Mouse (Mus musculus) E14TG2a.4 (cell line): Measurements from ENCODE around the gene Adgrg1.

Source experiments
- CTCF ChIP-seq: conservative IDR thresholded peaks from 2 replicates; pipeline ENCODE4 v1.5.1; 2014; ENCODE audit warnings: low read length
- NANOG ChIP-seq: IDR thresholded peaks from 2 replicates; pipeline ENCODE4 v1.6.1; 2014; ENCODE audit warnings: borderline replicate concordance, low read length, mixed read lengths
- POU5F1 ChIP-seq: IDR thresholded peaks from 2 replicates; pipeline ENCODE4 v1.6.1; 2014; ENCODE audit warnings: low read length, borderline replicate concordance

DNA sequence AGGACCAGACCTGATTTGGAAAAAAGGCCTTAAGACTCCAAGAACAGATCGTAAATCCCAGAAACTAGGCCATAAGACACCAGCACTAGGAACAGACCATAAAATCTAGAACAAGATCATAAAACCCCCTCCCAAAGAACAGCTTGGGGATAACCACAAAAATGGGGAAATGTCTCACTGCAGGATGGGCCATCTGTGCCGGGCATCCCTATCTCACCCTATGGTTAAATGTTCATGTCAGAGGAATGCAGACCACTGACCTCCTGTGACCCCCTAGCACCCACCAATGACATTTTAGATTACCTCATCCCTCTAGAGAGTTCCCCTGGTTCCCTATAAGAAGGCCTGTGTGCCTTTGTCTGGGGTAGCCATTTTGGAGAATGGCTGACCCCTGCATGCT, 75.1 kb downstream of the Adgrg1 start:
- no peak for TF ChIP-seq CTCF
- no peak for TF ChIP-seq POU5F1
- TF ChIP-seq NANOG = no peak
